Mouse (Mus musculus) embryonic facial prominence, embryonic 11.5 days (tissue): ENCODE results near the gene Syngap1. TPM values are rescaled to one million over a fixed set of nuclear protein-coding genes. Genes with fewer than 3 reads are reported as not detected.
A peak's percentile ranks its signal among the peaks of the same experiment; 100 is the strongest.

Experiments used
- ATAC-seq: fragments of 200-750 bp; cut with Nextera tagmentation; replicated peaks from 2 replicates; pipeline ENCODE4 v1.8.0; 2017; ENCODE audit warnings: low read depth; ENCODE audit not compliant: insufficient number of reproducible peaks, low FRiP score, low TSS enrichment
- DNase-seq: peaks from one replicate; pipeline ENCODE4 v3.0.0-alpha.2; 2015; ENCODE audit warnings: low spot score
- H3K27ac ChIP-seq: fragments of 300-500 bp; sonication (generic); replicated peaks from 2 replicates; pipeline ENCODE4 v1.5.1; 2014; ENCODE audit warnings: mild to moderate bottlenecking, low read depth, low read length, control low read depth
- H3K27me3 ChIP-seq: fragments of 300-500 bp; sonication (generic); 2 replicates; pipeline ENCODE4 v1.6.1; 2014; ENCODE audit warnings: mild to moderate bottlenecking, low read length, moderate library complexity, mixed read lengths; ENCODE audit not compliant: control insufficient read depth, insufficient read depth
- H3K36me3 ChIP-seq: fragments of 300-500 bp; sonication (generic); replicated peaks from 2 replicates; pipeline ENCODE4 v1.6.1; 2014; ENCODE audit warnings: low read depth, mild to moderate bottlenecking, low read length, moderate library complexity, mixed read lengths; ENCODE audit not compliant: control insufficient read depth, insufficient read depth
- H3K4me1 ChIP-seq: fragments of 300-500 bp; sonication (generic); 2 replicates; pipeline ENCODE4 v1.6.1; 2014; ENCODE audit warnings: low read length, mixed read lengths; ENCODE audit not compliant: control insufficient read depth, insufficient read depth
- H3K4me2 ChIP-seq: fragments of 300-500 bp; sonication (generic); 2 replicates; pipeline ENCODE4 v1.6.1; 2014; ENCODE audit warnings: low read depth, mild to moderate bottlenecking, control low read depth, low read length, moderate library complexity
- H3K4me3 ChIP-seq: fragments of 300-500 bp; sonication (generic); 2 replicates; pipeline ENCODE4 v1.5.1; 2014; ENCODE audit warnings: low read depth, low read length, control low read depth
- H3K9ac ChIP-seq: fragments of 300-500 bp; sonication (generic); replicated peaks from 2 replicates; pipeline ENCODE4 v1.6.1; 2014; ENCODE audit warnings: mild to moderate bottlenecking, control low read depth, low read length
- H3K9me3 ChIP-seq: fragments of 300-500 bp; sonication (generic); replicated peaks from 2 replicates; pipeline ENCODE4 v1.6.1; 2016; ENCODE audit warnings: mild to moderate bottlenecking, low read length, inconsistent platforms, mixed read lengths; ENCODE audit not compliant: control insufficient read depth
- WGBS: fragments of 180-500 bp; shearing (Covaris S2); extraction: QIAGEN DNeasy Blood & Tissue Kit; methylation state at CpG from one replicate; pipeline ENCODE4 v1.1.7; 2014; 5-methylcytosine and 5-hydroxymethylcytosine counted together
- polyA plus RNA-seq: library from polyadenylated mRNA; unstranded; fragments of >200 nt; fragmentation: Nextera tagmentation; extraction: Ambion mirVana; gene quantifications from 2 replicates; pipeline ENCODE4 v1.2.1, GENCODE M21; 2014

The Syngap1 gene
- polyA plus RNA-seq, 1 experiment from 2014 or later = 2.8 TPM

- no peaks in the 10 kb centered on the region for H3K27me3 ChIP-seq
- no peak overlapping the region for H3K4me3 ChIP-seq
- H3K9ac ChIP-seq = no peak overlapping the region
- H3K36me3 ChIP-seq = no peaks in the 10 kb centered on the region
- no peak overlapping the region for H3K4me2 ChIP-seq
- ATAC-seq = no peak
- WGBS = 30% methylated on average over 9 of the region's 9 CpGs
- H3K27ac ChIP-seq = no peak overlapping the region
- DNase-seq = peak; percentile 73
- no peaks in the 10 kb centered on the region for H3K9me3 ChIP-seq
- no peaks in the 10 kb centered on the region for H3K4me1 ChIP-seq
These were observed 63.4 kb downstream of the Syngap1 start for GRCm38 (mm10) chr17:27004431-27004830.

GRCm38 (mm10) chr17:27004903-27005485 lies 63.9 kb downstream of the Syngap1 start:
- Histone ChIP-seq H3K27ac (no peak overlapping the region), H3K4me1 (no peaks in the 10 kb centered on the region), H3K36me3 (no peaks in the 10 kb centered on the region), H3K9ac (no peak overlapping the region), H3K4me2 (no peak overlapping the region), H3K9me3 (no peaks in the 10 kb centered on the region), H3K4me3 (no peak overlapping the region), H3K27me3 (no peaks in the 10 kb centered on the region)
- WGBS = 42% methylated on average over 19 of the region's 19 CpGs
- no peak for DNase-seq
- ATAC-seq = no peak

- Histone ChIP-seq H3K4me2 (no peak overlapping the region), H3K27me3 (no peaks in the 10 kb centered on the region), H3K9me3 (no peaks in the 10 kb centered on the region), H3K36me3 (no peaks in the 10 kb centered on the region), H3K4me3 (no peak overlapping the region), H3K9ac (no peak overlapping the region), H3K27ac (no peak overlapping the region), H3K4me1 (no peaks in the 10 kb centered on the region)
- 69% methylated on average over 11 of the region's 11 CpGs for WGBS
- ATAC-seq (no peak), DNase-seq (no peak)
These were observed 64.6 kb downstream of the Syngap1 start for GRCm38 (mm10) chr17:27005644-27006043.

GRCm38 (mm10) chr17:27008277-27008676 lies 67.2 kb downstream of the Syngap1 start:
- no peaks in the 10 kb centered on the region for H3K4me1 ChIP-seq
- H3K27me3 ChIP-seq = no peaks in the 10 kb centered on the region
- H3K4me3 ChIP-seq = no peak overlapping the region
- no peaks in the 10 kb centered on the region for H3K36me3 ChIP-seq
- ATAC-seq (no peak), DNase-seq (no peak)
- no peaks in the 10 kb centered on the region for H3K9me3 ChIP-seq
- no peak overlapping the region for H3K9ac ChIP-seq
- WGBS = 82% methylated on average over 2 of the region's 2 CpGs
- no peak overlapping the region for H3K4me2 ChIP-seq
- H3K27ac ChIP-seq = no peak overlapping the region

- H3K4me1 ChIP-seq = no peaks in the 10 kb centered on the region
- WGBS = 91% methylated on average over 10 of the region's 10 CpGs
- H3K9ac ChIP-seq = no peak overlapping the region
- H3K4me3 ChIP-seq = no peak overlapping the region
- no peaks in the 10 kb centered on the region for H3K36me3 ChIP-seq
- ATAC-seq = no peak
- H3K27me3 ChIP-seq = no peaks in the 10 kb centered on the region
- no peak overlapping the region for H3K4me2 ChIP-seq
- DNase-seq = no peak
- no peaks in the 10 kb centered on the region for H3K9me3 ChIP-seq
- no peak overlapping the region for H3K27ac ChIP-seq
These were observed 70.1 kb downstream of the Syngap1 start for GRCm38 (mm10) chr17:27011167-27011566.

GRCm38 (mm10) chr17:27011998-27012672 lies 71.1 kb downstream of the Syngap1 start:
- Histone ChIP-seq H3K4me1 (no peaks in the 10 kb centered on the region), H3K27ac (no peak overlapping the region), H3K27me3 (no peaks in the 10 kb centered on the region), H3K36me3 (no peaks in the 10 kb centered on the region), H3K9me3 (no peaks in the 10 kb centered on the region), H3K4me2 (no peak overlapping the region), H3K4me3 (no peak overlapping the region), H3K9ac (no peak overlapping the region)
- DNase-seq (no peak), ATAC-seq (no peak)
- 64% methylated on average over 14 of the region's 14 CpGs for WGBS

- ATAC-seq (no peak), DNase-seq (no peak)
- Histone ChIP-seq H3K36me3 (no peaks in the 10 kb centered on the region), H3K4me1 (no peaks in the 10 kb centered on the region), H3K27me3 (no peaks in the 10 kb centered on the region), H3K9ac (no peak overlapping the region), H3K27ac (no peak overlapping the region), H3K9me3 (no peaks in the 10 kb centered on the region), H3K4me3 (no peak overlapping the region), H3K4me2 (no peak overlapping the region)
- whole genome bisulfite sequencing = 45% methylated on average over 6 of the region's 6 CpGs
These were observed 71.9 kb downstream of the Syngap1 start for GRCm38 (mm10) chr17:27012909-27013308.
